Comparison of ENCODE assay signal across 9 mouse cellular contexts in genomic region chr2:93744346-93745229, GRCm38 (mm10).
DNase-seq lines count a peak whose midpoint lies in the region; ATAC-seq and TF ChIP-seq lines count a peak whose summit lies in the region.
"Had no signal": no experiment of that assay in that cellular context is flagged by ENCODE, and none has a peak within 500 bp of the region (broad histone marks: within the 10 kb centered on the region; RNA-seq: fewer than 3 reads in every experiment).

No protein-coding gene starts in this region.

- no peak for TF ChIP-seq POLR2A in small intestine, adult 2 months (IDR thresholded peaks at IDR 0.05; ENCODE audit: low read depth, low read length)

- H3K36me3 ChIP-seq in midbrain, embryonic 10.5 days, result no peaks in the 10 kb centered on the region
- no peaks in the 10 kb centered on the region for H3K36me3 ChIP-seq in midbrain, embryonic 11.5 days (ENCODE audit: control insufficient read depth, insufficient read depth, low read length)
- H3K36me3 ChIP-seq in embryonic facial prominence, embryonic 11.5 days (replicated peaks; ENCODE audit: control insufficient read depth, insufficient read depth, low read depth, low read length), result no peaks in the 10 kb centered on the region
- no peaks in the 10 kb centered on the region for H3K36me3 ChIP-seq in small intestine, adult 2 months (ENCODE audit: control insufficient read depth, insufficient read depth, low read length)

- no peak overlapping the region for H3K9ac ChIP-seq in midbrain, embryonic 11.5 days (ENCODE audit: low read length)
- 0 out of 2 replicates have a peak overlapping the region, but pooled peaks have one; percentile 14 for H3K9ac ChIP-seq in embryonic facial prominence, embryonic 11.5 days (replicated peaks; ENCODE audit: low read length)

- peak overlapping the region; percentile 69 for H3K27ac ChIP-seq in midbrain, embryonic 10.5 days (replicated peaks)
- H3K27ac ChIP-seq in midbrain, embryonic 11.5 days (ENCODE audit: low read depth, low read length), result no peak overlapping the region
- peak overlapping the region; percentile 70 for H3K27ac ChIP-seq in embryonic facial prominence, embryonic 11.5 days (replicated peaks; ENCODE audit: low read depth, low read length)
- H3K27ac ChIP-seq in small intestine, adult 2 months (ENCODE audit: insufficient read depth, low read depth, low read length), result no peak overlapping the region

- DNase-seq in midbrain, embryonic 10.5 days (ENCODE audit: low spot score), result no peak
- no peak for DNase-seq in midbrain, embryonic 11.5 days (ENCODE audit: low spot score, missing footprints)
- DNase-seq in embryonic facial prominence, embryonic 11.5 days (ENCODE audit: low spot score), result peak; percentile 46
- peak; percentile 54 to 64 for DNase-seq in layer of hippocampus, adult 8-10 months (ENCODE audit: low spot score in 2 of 2)
- no peak for DNase-seq in thymus, postnatal 10 days (ENCODE audit: low spot score in 2 of 2)
- DNase-seq in B cell, adult 2 months, result no peak
- no peak for DNase-seq in lung, adult 18-20 months
- DNase-seq: heart, postnatal 4 days had no signal

- 24% methylated on average over 11 of the region's 11 CpGs for WGBS in midbrain, embryonic 10.5 days
- WGBS in midbrain, embryonic 11.5 days, result 28% methylated on average over 11 of the region's 11 CpGs
- 22% methylated on average over 11 of the region's 11 CpGs for WGBS in embryonic facial prominence, embryonic 11.5 days
- 53% methylated on average over 11 of the region's 11 CpGs for WGBS in small intestine, adult 2 months

- TF ChIP-seq CTCF in small intestine, adult 2 months (IDR thresholded peaks at IDR 0.05; ENCODE audit: extremely low read depth, insufficient read length, insufficient replicate concordance, low read depth, low read length), result peak; percentile 7; the same call in 1 of the 2 replicates

- no peaks in the 10 kb centered on the region for H3K27me3 ChIP-seq in midbrain, embryonic 10.5 days (ENCODE audit: low read depth, poor library complexity, severe bottlenecking)
- H3K27me3 ChIP-seq in midbrain, embryonic 11.5 days (ENCODE audit: control insufficient read depth, insufficient read depth, low read length), result no peaks in the 10 kb centered on the region
- no peaks in the 10 kb centered on the region for H3K27me3 ChIP-seq in embryonic facial prominence, embryonic 11.5 days (ENCODE audit: control insufficient read depth, insufficient read depth, low read length)
- no peaks in the 10 kb centered on the region for H3K27me3 ChIP-seq in small intestine, adult 2 months (ENCODE audit: control insufficient read depth, insufficient read depth, low read length)

- no peak overlapping the region for H3K4me3 ChIP-seq in midbrain, embryonic 10.5 days
- H3K4me3 ChIP-seq in midbrain, embryonic 11.5 days (ENCODE audit: low read depth, low read length), result no peak overlapping the region
- no peak overlapping the region for H3K4me3 ChIP-seq in embryonic facial prominence, embryonic 11.5 days (ENCODE audit: low read depth, low read length)
- no peak overlapping the region for H3K4me3 ChIP-seq in small intestine, adult 2 months (ENCODE audit: low read depth, low read length)

- no peaks in the 10 kb centered on the region for H3K9me3 ChIP-seq in midbrain, embryonic 10.5 days (replicated peaks)
- no peaks in the 10 kb centered on the region for H3K9me3 ChIP-seq in midbrain, embryonic 11.5 days (ENCODE audit: control insufficient read depth, low read length)
- no peaks in the 10 kb centered on the region for H3K9me3 ChIP-seq in embryonic facial prominence, embryonic 11.5 days (replicated peaks; ENCODE audit: control insufficient read depth, low read length)

- H3K4me2 ChIP-seq in midbrain, embryonic 11.5 days, result no peak overlapping the region
- no peak overlapping the region for H3K4me2 ChIP-seq in embryonic facial prominence, embryonic 11.5 days (ENCODE audit: low read depth, low read length)

- H3K4me1 ChIP-seq in midbrain, embryonic 10.5 days, result peaks cover 46% of the 10 kb centered on the region
- peaks cover 10% of the 10 kb centered on the region for H3K4me1 ChIP-seq in midbrain, embryonic 11.5 days (ENCODE audit: control insufficient read depth, insufficient read depth, low read length)
- peaks cover 13% of the 10 kb centered on the region for H3K4me1 ChIP-seq in embryonic facial prominence, embryonic 11.5 days (ENCODE audit: control insufficient read depth, insufficient read depth, low read length)
- peaks cover 23% of the 10 kb centered on the region; the same call in 1 of the 2 replicates for H3K4me1 ChIP-seq in small intestine, adult 2 months (ENCODE audit: control insufficient read depth, insufficient read depth, insufficient read length, low read length)

- no peak for ATAC-seq in midbrain, embryonic 11.5 days (ENCODE audit: low FRiP score)
- ATAC-seq in embryonic facial prominence, embryonic 11.5 days (replicated peaks; ENCODE audit: insufficient number of reproducible peaks, low FRiP score, low TSS enrichment, low read depth), result no peak

Comparison
In these comparisons a context has a peak if more than half of its experiments do, and no peak if none do; other contexts are left out.
1. H3K27ac ChIP-seq: peak in midbrain, embryonic 10.5 days (single experiment) and embryonic facial prominence, embryonic 11.5 days (single experiment); none in midbrain, embryonic 11.5 days (single experiment) and small intestine, adult 2 months (single experiment).
2. DNase-seq: peak in embryonic facial prominence, embryonic 11.5 days (single experiment) and layer of hippocampus, adult 8-10 months (2 of 2); none in midbrain, embryonic 10.5 days (single experiment), midbrain, embryonic 11.5 days (single experiment), thymus, postnatal 10 days (0 of 2), B cell, adult 2 months (0 of 2) and lung, adult 18-20 months (0 of 2).